Mouse (Mus musculus) MN1 (cell line): Measurements from ENCODE around the gene Dok1.

Experiments used
- DNase-seq: peaks from one replicate; pipeline ENCODE4 v3.0.0-alpha.2; 2016; ENCODE audit warnings: low spot score

The Dok1 gene

GRCm38 (mm10) chr6:83014482-83015466 lies 18.5 kb downstream of the Dok1 start:
- peak; percentile 49 for DNase-seq

- DNase-seq, result no peak
Measured at GRCm38 (mm10) chr6:83013444-83013843, 19.8 kb downstream of the Dok1 start.

- DNase-seq, result no peak
Measured at GRCm38 (mm10) chr6:83011756-83012155, 21.5 kb downstream of the Dok1 start.

- DNase-seq, result no peak
Measured at GRCm38 (mm10) chr6:83011255-83011654, 22.0 kb downstream of the Dok1 start.

- peak; percentile 7 for DNase-seq
Measured at GRCm38 (mm10) chr6:83010010-83010409, 23.3 kb downstream of the Dok1 start.

GRCm38 (mm10) chr6:83008659-83009058 lies 24.6 kb downstream of the Dok1 start:
- no peak for DNase-seq

GRCm38 (mm10) chr6:83006114-83006513 lies 27.2 kb downstream of the Dok1 start:
- DNase-seq, result no peak

GRCm38 (mm10) chr6:83005444-83006011 lies 27.7 kb downstream of the Dok1 start:
- DNase-seq, result no peak

- peak; percentile 16 for DNase-seq
Measured at GRCm38 (mm10) chr6:83004872-83005271, 28.4 kb downstream of the Dok1 start.

- no peak for DNase-seq
Measured at GRCm38 (mm10) chr6:83004309-83004708, 29.0 kb downstream of the Dok1 start.

GRCm38 (mm10) chr6:83003850-83004249 lies 29.4 kb downstream of the Dok1 start:
- no peak for DNase-seq

GRCm38 (mm10) chr6:83003082-83003481 lies 30.2 kb downstream of the Dok1 start:
- DNase-seq, result no peak

GRCm38 (mm10) chr6:82999986-83000385 lies 33.3 kb downstream of the Dok1 start:
- DNase-seq, result no peak

- DNase-seq, result no peak
Measured at GRCm38 (mm10) chr6:82998326-82998725, 34.9 kb downstream of the Dok1 start.

GRCm38 (mm10) chr6:82997511-82998102 lies 35.7 kb downstream of the Dok1 start:
- DNase-seq, result peak; percentile 65

- peak; percentile 98 for DNase-seq
Measured at GRCm38 (mm10) chr6:82996740-82997315, 36.4 kb downstream of the Dok1 start.

- no peak for DNase-seq
Measured at GRCm38 (mm10) chr6:82994372-82994771, 38.9 kb downstream of the Dok1 start.

GRCm38 (mm10) chr6:82993696-82994095 lies 39.6 kb downstream of the Dok1 start:
- no peak for DNase-seq

GRCm38 (mm10) chr6:82987411-82987971 lies 45.8 kb downstream of the Dok1 start:
- no peak for DNase-seq
